8 mouse cellular contexts compared by ENCODE assay signal in genomic region chr14:14893932-14894652, GRCm38 (mm10).
DNase-seq lines count a peak whose midpoint lies in the region; ATAC-seq and TF ChIP-seq lines count a peak whose summit lies in the region.

No protein-coding gene starts in this region.

- no peak for DNase-seq in heart, adult 9 months (ENCODE audit: low spot score in 2 of 2)
- DNase-seq in ES-CJ7 (ENCODE audit: low read depth, low spot score), result peak; percentile 90
- peak; percentile 45 for DNase-seq in cerebellum, adult 11-12 months
- peak; percentile 70 for DNase-seq in hindbrain, postnatal 0 days (ENCODE audit: low spot score)
- DNase-seq in thymus, adult 18-20 months, result no peak
- DNase-seq in right cerebral cortex, adult 18-20 months, result no peak

- H3K4me2 ChIP-seq in heart, embryonic 16.5 days (ENCODE audit: low read depth, low read length), result no peak overlapping the region
- no peak overlapping the region for H3K4me2 ChIP-seq in hindbrain, postnatal 0 days (ENCODE audit: low read depth, low read length)
- no peak overlapping the region for H3K4me2 ChIP-seq in neural tube, embryonic 13.5 days

- 9% methylated on average over 4 of the region's 4 CpGs for WGBS in heart, embryonic 16.5 days
- WGBS in hindbrain, postnatal 0 days, result 28% methylated on average over 4 of the region's 4 CpGs
- WGBS in neural tube, embryonic 13.5 days, result 23% methylated on average over 4 of the region's 4 CpGs

- H3K4me3 ChIP-seq in heart, embryonic 16.5 days (ENCODE audit: low read length), result no peak overlapping the region
- no peak overlapping the region for H3K4me3 ChIP-seq in hindbrain, postnatal 0 days (ENCODE audit: low read length)
- no peak overlapping the region for H3K4me3 ChIP-seq in neural tube, embryonic 13.5 days

- H3K4me1 ChIP-seq in heart, embryonic 16.5 days (ENCODE audit: control insufficient read depth, insufficient read depth, low read length), result 0 out of 2 replicates have a peak, but pooled peaks cover 2% of the 10 kb centered on the region
- no peaks in the 10 kb centered on the region for H3K4me1 ChIP-seq in hindbrain, postnatal 0 days (ENCODE audit: insufficient read depth, low read length)
- peaks cover 5% of the 10 kb centered on the region; the same call in 1 of the 2 replicates for H3K4me1 ChIP-seq in neural tube, embryonic 13.5 days (replicated peaks)

- ATAC-seq in heart, embryonic 16.5 days (replicated peaks; ENCODE audit: extremely low read depth, insufficient read depth, low FRiP score), result peak; percentile 63; the same call in 1 of the 2 replicates
- ATAC-seq in hindbrain, postnatal 0 days, result 0 out of 2 replicates have a peak, but pooled peaks have one; percentile 38
- peak; percentile 76 for ATAC-seq in neural tube, embryonic 13.5 days (ENCODE audit: low read depth)

- no peak overlapping the region for H3K27ac ChIP-seq in heart, embryonic 16.5 days (ENCODE audit: low read length)
- H3K27ac ChIP-seq in hindbrain, postnatal 0 days, result no peak overlapping the region
- H3K27ac ChIP-seq in neural tube, embryonic 13.5 days (replicated peaks), result no peak overlapping the region

- no peaks in the 10 kb centered on the region for H3K27me3 ChIP-seq in heart, embryonic 16.5 days (ENCODE audit: control insufficient read depth, insufficient read depth, low read length)
- H3K27me3 ChIP-seq in hindbrain, postnatal 0 days (ENCODE audit: insufficient read depth, low read length), result no peaks in the 10 kb centered on the region
- H3K27me3 ChIP-seq in neural tube, embryonic 13.5 days, result no peaks in the 10 kb centered on the region

- no peaks in the 10 kb centered on the region for H3K36me3 ChIP-seq in heart, embryonic 16.5 days (ENCODE audit: control insufficient read depth, insufficient read depth)
- H3K36me3 ChIP-seq in hindbrain, postnatal 0 days (ENCODE audit: insufficient read depth, low read length), result no peaks in the 10 kb centered on the region
- H3K36me3 ChIP-seq in neural tube, embryonic 13.5 days, result no peaks in the 10 kb centered on the region

- no peaks in the 10 kb centered on the region for H3K9me3 ChIP-seq in heart, embryonic 16.5 days (replicated peaks; ENCODE audit: control insufficient read depth, low read length)
- no peaks in the 10 kb centered on the region for H3K9me3 ChIP-seq in hindbrain, postnatal 0 days (ENCODE audit: low read length)
- no peaks in the 10 kb centered on the region for H3K9me3 ChIP-seq in neural tube, embryonic 13.5 days

- TF ChIP-seq CTCF in hindbrain, postnatal 0 days (IDR thresholded peaks at IDR 0.05; ENCODE audit: low read depth), result no peak

- H3K9ac ChIP-seq in heart, embryonic 16.5 days (ENCODE audit: low read length), result no peak overlapping the region
- no peak overlapping the region for H3K9ac ChIP-seq in hindbrain, postnatal 0 days (replicated peaks; ENCODE audit: low read length)
- no peak overlapping the region for H3K9ac ChIP-seq in neural tube, embryonic 13.5 days

Comparison
In these comparisons a context has a peak if more than half of its experiments do, and no peak if none do; other contexts are left out.
1. DNase-seq: peak in ES-CJ7 (single experiment), cerebellum, adult 11-12 months (single experiment) and hindbrain, postnatal 0 days (single experiment); none in heart, adult 9 months (0 of 2), thymus, adult 18-20 months (0 of 2) and right cerebral cortex, adult 18-20 months (single experiment).
2. Peak in every context shown above with its lines, with median percentiles within 50 percentile points of each other: ATAC-seq.